Mouse (Mus musculus) activated CD4-positive, CD25-positive, alpha-beta regulatory T cell, adult 4 months (primary cell): ENCODE results near the gene Igdcc4. TPM values are rescaled to one million over a fixed set of nuclear protein-coding genes. Genes with fewer than 3 reads are reported as not detected.

ENCODE experiments used
- ATAC-seq: one replicate; pipeline ENCODE4 v1.8.0; 2017
- polyA plus RNA-seq, 2 experiments: library from polyadenylated mRNA; unstranded; fragments of 100-300 nt; shearing (Covaris generic); gene quantifications; one replicate each; pipeline ENCODE4 v1.2.1; 2017

The Igdcc4 gene
- polyA plus RNA-seq, 2 experiments from 2014 or later: 0.11 TPM; not detected in 1

DNA sequence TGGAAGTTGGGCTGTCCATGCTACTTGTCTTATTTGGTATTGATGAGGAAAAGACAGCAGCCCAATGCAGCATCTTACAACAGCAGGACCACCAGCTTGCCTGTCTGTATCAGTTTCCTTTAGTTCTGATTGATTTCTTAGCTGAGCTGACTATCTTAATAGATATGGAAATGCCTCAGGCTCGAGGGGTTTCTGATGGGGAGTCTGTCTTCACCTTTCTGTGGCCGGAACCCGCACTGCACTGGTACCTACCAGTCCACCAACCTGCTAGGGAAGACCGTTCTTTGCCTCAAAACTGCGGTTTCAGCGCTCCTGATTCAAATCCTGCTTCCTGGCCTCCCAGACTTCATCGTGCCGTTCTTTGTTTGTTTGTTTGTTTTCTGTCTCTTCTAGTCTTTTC lies 60.6 kb downstream of the Igdcc4 start:
- no peak for ATAC-seq

GRCm38 (mm10) chr9:65162711-65163639 lies 61.7 kb downstream of the Igdcc4 start:
- ATAC-seq: no peak

GRCm38 (mm10) chr9:65164870-65165269 lies 63.6 kb downstream of the Igdcc4 start:
- ATAC-seq: no peak

DNA sequence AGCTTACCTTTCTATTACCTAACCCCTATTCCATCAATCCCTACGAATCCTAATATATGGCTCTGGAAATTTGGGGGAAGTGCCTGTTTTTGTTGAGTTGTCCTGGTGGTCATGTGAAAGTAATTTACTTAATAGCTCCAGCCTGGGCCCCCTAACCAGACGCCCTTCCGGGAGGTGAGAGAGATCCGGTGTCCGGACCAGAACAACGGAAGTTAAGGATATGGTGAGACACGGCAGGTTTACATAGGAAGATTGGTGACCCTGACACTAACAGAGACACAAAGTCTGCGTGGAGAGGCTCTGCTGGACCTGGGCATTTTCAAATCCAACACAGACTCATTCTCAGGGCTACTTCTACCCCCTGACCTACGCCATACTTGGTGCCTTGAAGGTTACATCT lies 65.1 kb downstream of the Igdcc4 start:
- no peak for ATAC-seq

DNA sequence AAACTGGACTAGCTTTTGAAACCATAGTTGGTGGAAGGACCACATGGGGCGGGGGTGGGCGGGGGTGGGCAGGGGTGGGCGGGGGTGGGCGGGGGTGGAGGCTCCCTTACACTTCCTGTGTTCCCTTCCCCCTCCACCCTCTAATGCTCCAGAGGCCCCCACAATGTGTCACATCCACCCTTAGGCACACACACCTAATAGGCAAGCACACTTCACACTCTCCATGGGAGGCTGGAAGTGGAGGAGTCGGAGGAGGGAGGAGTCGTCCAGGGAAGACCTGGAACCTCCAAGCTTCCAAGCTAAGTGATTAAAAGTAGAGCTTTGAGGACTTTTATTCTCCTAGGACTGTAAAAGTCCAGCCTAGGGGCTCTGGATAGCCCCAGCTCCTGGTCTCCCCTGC lies 67.2 kb downstream of the Igdcc4 start:
- ATAC-seq: no peak

- no peak for ATAC-seq
These were observed 67.7 kb downstream of the Igdcc4 start for GRCm38 (mm10) chr9:65168952-65169351.

GRCm38 (mm10) chr9:65172654-65173053 lies 71.4 kb downstream of the Igdcc4 start:
- no peak for ATAC-seq

GRCm38 (mm10) chr9:65175234-65175938 lies 74.1 kb downstream of the Igdcc4 start:
- no peak for ATAC-seq

- no peak for ATAC-seq
These were observed 74.9 kb downstream of the Igdcc4 start for GRCm38 (mm10) chr9:65175939-65176871.

DNA sequence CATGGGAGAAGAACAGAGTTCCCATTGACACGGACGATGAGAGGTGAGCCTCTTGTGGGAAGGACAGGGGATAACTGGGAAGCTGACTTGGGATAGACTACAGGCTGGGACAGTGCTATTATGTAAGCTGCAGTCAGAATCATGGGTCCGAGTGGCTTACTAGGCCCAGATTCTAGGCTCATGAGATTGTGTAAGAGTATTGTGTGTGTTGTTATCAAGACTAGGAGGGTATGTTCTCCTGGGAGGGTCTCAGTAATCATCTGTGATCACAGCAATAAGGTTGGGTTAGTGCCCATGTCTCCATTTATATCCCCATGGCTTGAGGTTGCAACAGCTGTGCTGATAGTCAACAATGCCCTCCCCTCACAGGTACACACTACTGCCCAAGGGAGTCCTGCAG lies 76.2 kb downstream of the Igdcc4 start:
- no peak for ATAC-seq

DNA sequence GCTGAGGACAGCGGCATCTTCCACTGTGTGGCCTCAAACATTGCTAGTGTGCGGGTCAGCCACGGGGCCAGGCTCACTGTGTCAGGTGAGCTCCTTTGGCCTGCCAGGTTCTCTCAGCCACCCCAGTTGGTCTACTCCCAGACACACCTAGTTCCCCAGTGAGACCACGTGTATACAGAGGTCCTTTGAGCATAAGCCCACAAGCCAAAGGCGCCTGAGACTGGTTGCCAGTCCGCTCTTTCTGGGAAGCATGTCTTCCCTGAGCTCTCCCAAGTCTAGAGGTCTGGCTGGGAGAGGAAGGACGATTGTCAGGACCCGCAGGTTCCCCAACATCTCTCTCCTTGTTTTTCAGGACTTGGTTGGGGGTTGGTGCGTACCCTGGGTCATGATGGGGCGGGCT lies 76.6 kb downstream of the Igdcc4 start:
- ATAC-seq: no peak

DNA sequence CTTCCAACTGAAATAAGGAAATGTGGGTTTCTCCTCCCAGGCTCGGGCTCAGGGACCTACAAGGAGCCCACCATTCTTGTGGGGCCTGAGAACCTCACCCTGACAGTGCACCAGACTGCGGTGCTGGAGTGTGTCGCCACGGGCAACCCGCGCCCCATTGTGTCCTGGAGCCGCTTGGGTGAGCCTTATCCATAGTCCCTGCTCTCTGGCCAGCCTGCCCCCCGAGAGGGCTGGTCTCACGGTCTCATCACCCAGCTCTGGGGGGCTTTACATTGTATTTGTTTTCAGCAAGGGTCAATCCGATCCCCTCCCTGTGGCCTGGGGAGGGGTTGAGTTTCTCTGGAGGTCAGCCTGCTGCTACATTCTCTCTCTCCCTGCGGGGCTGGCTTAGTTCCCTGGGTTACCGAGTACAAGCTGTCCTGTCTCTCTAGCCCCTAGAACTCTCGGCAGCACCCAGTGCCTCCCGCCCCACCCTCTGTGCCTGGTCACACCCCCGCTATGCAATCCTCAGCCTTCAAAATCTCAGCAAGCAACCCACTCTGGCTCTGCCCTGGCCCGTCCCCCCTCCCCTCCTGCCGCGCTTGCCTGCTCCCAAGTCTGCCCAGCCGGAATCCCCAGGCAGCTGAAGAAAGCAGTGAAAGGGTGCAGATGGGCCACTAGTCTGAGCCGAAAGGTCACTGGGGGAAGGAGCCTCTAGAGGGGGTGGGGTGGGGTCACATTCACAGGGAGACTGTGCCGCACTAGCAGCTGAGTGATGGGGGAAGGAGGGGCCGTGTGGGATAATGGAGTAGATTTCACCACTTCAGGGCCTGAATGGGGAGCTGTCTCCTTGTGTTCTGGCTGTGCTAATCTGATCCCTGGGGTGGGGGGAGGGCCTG lies 77.3 kb downstream of the Igdcc4 start:
- no peak for ATAC-seq

DNA sequence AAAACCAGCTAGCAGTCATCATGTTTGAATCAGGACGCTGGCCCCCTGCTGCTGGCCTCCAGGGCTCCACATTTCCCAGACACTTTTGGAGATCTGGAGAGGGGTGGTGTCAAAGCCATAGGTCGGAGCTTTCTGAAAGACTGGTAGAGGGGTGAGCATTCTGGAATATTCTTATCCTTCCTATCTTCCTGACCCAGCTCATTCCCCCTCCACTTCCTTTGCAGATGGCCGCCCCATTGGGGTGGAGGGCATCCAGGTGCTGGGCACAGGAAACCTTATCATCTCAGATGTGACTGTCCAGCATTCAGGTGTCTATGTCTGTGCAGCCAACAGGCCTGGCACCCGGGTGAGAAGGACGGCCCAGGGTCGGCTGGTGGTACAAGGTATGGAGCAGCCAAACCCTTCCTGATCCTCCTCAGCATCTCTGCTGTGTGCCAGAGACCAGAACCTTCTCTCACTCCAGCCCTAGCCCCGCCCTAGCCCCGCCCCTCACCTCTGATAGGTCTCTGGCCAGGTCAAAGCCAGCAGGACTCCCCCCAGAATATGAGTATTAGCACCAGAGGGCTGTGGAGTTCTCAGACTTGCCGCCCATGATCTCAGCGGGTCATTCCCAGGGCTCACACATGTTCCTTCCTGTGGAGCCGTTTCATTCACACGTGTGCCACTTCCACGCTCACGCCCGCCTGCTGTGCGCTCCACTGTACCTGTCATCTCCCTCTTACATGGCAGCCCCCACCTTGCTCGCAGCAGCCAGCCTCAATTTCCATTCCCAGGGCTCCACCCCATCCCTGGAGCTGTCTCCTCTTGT lies 78.7 kb downstream of the Igdcc4 start:
- no peak for ATAC-seq

Other genes with a start within 250 kb of the Igdcc4 start
- gene Slc24a1, start 149.9 kb upstream of the Igdcc4 start, polyA plus RNA-seq: under 1 TPM; 0.14 to 0.15 TPM
- 10 to 100 TPM; 33.5 to 43.9 TPM for gene Ints14, start 140.6 kb upstream of the Igdcc4 start, polyA plus RNA-seq
- gene Hacd3, start 79.8 kb upstream of the Igdcc4 start, polyA plus RNA-seq: 100 to 1,000 TPM; 104 to 106 TPM
- 10 to 100 TPM; 23.4 to 29.2 TPM for gene Dpp8, start 69.1 kb upstream of the Igdcc4 start, polyA plus RNA-seq
- gene Igdcc3, start 39.7 kb downstream of the Igdcc4 start, polyA plus RNA-seq: not detected
- gene Parp16, start 93.9 kb downstream of the Igdcc4 start, polyA plus RNA-seq: 1 to 10 TPM; 5.7 to 6.6 TPM
- not detected for gene Cilp, start 163.7 kb downstream of the Igdcc4 start, polyA plus RNA-seq
- 10 to 100 TPM; 35.1 to 35.3 TPM for gene Clpx, start 192.8 kb downstream of the Igdcc4 start, polyA plus RNA-seq
- 1 to 10 TPM; 4.1 to 5.0 TPM for gene Pdcd7, start 244.6 kb downstream of the Igdcc4 start, polyA plus RNA-seq